Mouse (Mus musculus): ENCODE data around the gene Tmem206. TPM values are rescaled to one million over a fixed set of nuclear protein-coding genes. Genes with fewer than 3 reads are reported as not detected.

The Tmem206 gene
- total RNA-seq, 1 experiment from 2014 or later: 6.2 TPM

- DNase-seq: no peak
Observed at GRCm38 (mm10) chr1:191350355-191350754, 24.6 kb downstream of the Tmem206 start.

- peak; percentile 71 for DNase-seq
Observed at GRCm38 (mm10) chr1:191352786-191353488, 27.2 kb downstream of the Tmem206 start.

GRCm38 (mm10) chr1:191353836-191354235, 28.1 kb downstream of the Tmem206 start:
- no peak for DNase-seq

- no peak for DNase-seq
Observed at GRCm38 (mm10) chr1:191356936-191357335, 31.2 kb downstream of the Tmem206 start.

GRCm38 (mm10) chr1:191359478-191359877, 33.8 kb downstream of the Tmem206 start:
- no peak for DNase-seq

GRCm38 (mm10) chr1:191362412-191362811, 36.7 kb downstream of the Tmem206 start:
- no peak for DNase-seq

GRCm38 (mm10) chr1:191364477-191364876, 38.8 kb downstream of the Tmem206 start:
- DNase-seq: peak; percentile 41

GRCm38 (mm10) chr1:191368193-191368592, 42.5 kb downstream of the Tmem206 start:
- DNase-seq: no peak

GRCm38 (mm10) chr1:191369140-191369539, 43.4 kb downstream of the Tmem206 start:
- no peak for DNase-seq

- DNase-seq: no peak
Observed at GRCm38 (mm10) chr1:191374993-191375643, 49.4 kb downstream of the Tmem206 start.

- DNase-seq: no peak
Observed at GRCm38 (mm10) chr1:191375644-191375998, 49.9 kb downstream of the Tmem206 start.

GRCm38 (mm10) chr1:191378080-191378479, 52.4 kb downstream of the Tmem206 start:
- no peak for DNase-seq

- DNase-seq: no peak
Observed at GRCm38 (mm10) chr1:191380843-191381242, 55.1 kb downstream of the Tmem206 start.

GRCm38 (mm10) chr1:191381955-191382736, 56.4 kb downstream of the Tmem206 start:
- no peak for DNase-seq

GRCm38 (mm10) chr1:191384786-191385430, 59.2 kb downstream of the Tmem206 start:
- DNase-seq: no peak

- peak; percentile 69 for DNase-seq
Observed at GRCm38 (mm10) chr1:191391311-191391710, 65.6 kb downstream of the Tmem206 start.

- no peak for DNase-seq
Observed at GRCm38 (mm10) chr1:191393536-191393935, 67.8 kb downstream of the Tmem206 start.

GRCm38 (mm10) chr1:191394126-191394525, 68.4 kb downstream of the Tmem206 start:
- no peak for DNase-seq

- DNase-seq: no peak
Observed at GRCm38 (mm10) chr1:191395200-191395599, 69.5 kb downstream of the Tmem206 start.

- peak; percentile 73 for DNase-seq
Observed at GRCm38 (mm10) chr1:191395871-191396433, 70.2 kb downstream of the Tmem206 start.

- peak; percentile 80 for DNase-seq
Observed at GRCm38 (mm10) chr1:191396446-191396845, 70.7 kb downstream of the Tmem206 start.

Measured in adrenal gland, postnatal 14 days (tissue).